In the genomic region with DNA sequence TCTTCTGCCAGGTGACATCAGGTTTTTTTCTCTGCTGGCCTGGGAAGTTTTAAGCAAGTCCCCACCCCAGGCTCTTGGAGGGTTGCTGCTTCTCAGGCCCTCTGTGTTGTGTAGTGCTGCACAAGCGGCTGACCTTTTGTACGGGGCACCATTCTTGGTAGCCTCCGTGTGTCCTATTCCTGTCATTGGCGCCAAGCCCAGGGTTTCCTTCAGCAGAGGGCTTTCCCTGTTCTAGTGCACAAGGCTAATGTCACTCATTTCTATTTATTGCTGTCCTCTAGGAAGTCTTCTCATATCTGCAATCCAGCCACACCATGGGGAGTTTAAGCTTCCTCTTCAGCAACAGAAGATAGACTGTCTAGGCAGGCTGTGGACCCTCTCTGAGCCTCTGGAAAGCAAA, we compare ENCODE assay signal across 12 mouse cellular contexts. TPM values are rescaled to one million over a fixed set of nuclear protein-coding genes. Genes with fewer than 3 reads are reported as not detected.
DNase-seq lines count a peak whose midpoint lies in the region; ATAC-seq lines count a peak whose summit lies in the region.
"Had no signal": no experiment of that assay in that cellular context is flagged by ENCODE, and none has a peak within 500 bp of the region (broad histone marks: within the 10 kb centered on the region; RNA-seq: fewer than 3 reads in every experiment).

No protein-coding gene starts in this region.

- no peak overlapping the region for H3K4me2 ChIP-seq in forebrain, embryonic 12.5 days
- H3K4me2 ChIP-seq: forebrain, embryonic 13.5 days; lung, embryonic 15.5 days; neural tube, embryonic 12.5 days had no signal

- no peak for ATAC-seq in forebrain, embryonic 12.5 days (ENCODE audit: low FRiP score)
- ATAC-seq: forebrain, embryonic 13.5 days had no signal

- no peaks in the 10 kb centered on the region for H3K4me1 ChIP-seq in forebrain, embryonic 12.5 days
- H3K4me1 ChIP-seq: forebrain, embryonic 13.5 days; lung, embryonic 15.5 days; neural tube, embryonic 12.5 days had no signal

- intact Hi-C loops in heart, postnatal 10 days (cut with DNase I): no loop called here

- no peaks in the 10 kb centered on the region for H3K36me3 ChIP-seq in forebrain, embryonic 12.5 days (replicated peaks)
- H3K36me3 ChIP-seq: lung, embryonic 15.5 days; neural tube, embryonic 12.5 days had no signal

- WGBS in forebrain, embryonic 12.5 days: 81% methylated on average over 4 of the region's 4 CpGs

- peaks cover 17% of the 10 kb centered on the region; the same call in 1 of the 2 replicates for H3K27me3 ChIP-seq in forebrain, embryonic 12.5 days
- H3K27me3 ChIP-seq: neural tube, embryonic 12.5 days had no signal

- no peaks in the 10 kb centered on the region for H3K9me3 ChIP-seq in forebrain, embryonic 12.5 days
- H3K9me3 ChIP-seq: forebrain, embryonic 13.5 days; lung, embryonic 15.5 days; neural tube, embryonic 12.5 days had no signal

- no peak overlapping the region for H3K27ac ChIP-seq in forebrain, embryonic 12.5 days
- H3K27ac ChIP-seq: forebrain, embryonic 13.5 days; lung, embryonic 15.5 days; neural tube, embryonic 12.5 days had no signal

- DNase-seq in ovary, postnatal 36 days (ENCODE audit: low spot score): peak; percentile 28
- no peak for DNase-seq in ovary, adult 18-20 months (ENCODE audit: low spot score)
- DNase-seq in gastrocnemius, adult 8-10 months (ENCODE audit: low spot score in 2 of 2): peak; percentile 50 to 83
- DNase-seq in heart, postnatal 10 days: peak; percentile 83 to 85
- DNase-seq in testis, postnatal 10 days (ENCODE audit: low spot score): peak; percentile 40
- DNase-seq in layer of hippocampus, postnatal 14 days (ENCODE audit: low spot score in 2 of 2): no peak
- no peak for DNase-seq in natural killer cell, adult 2 months (ENCODE audit: low spot score in 2 of 2)
- DNase-seq: spleen, adult 18-20 months had no signal

- no peak overlapping the region for H3K9ac ChIP-seq in forebrain, embryonic 12.5 days
- H3K9ac ChIP-seq: forebrain, embryonic 13.5 days; lung, embryonic 15.5 days; neural tube, embryonic 12.5 days had no signal

- no peak overlapping the region for H3K4me3 ChIP-seq in forebrain, embryonic 12.5 days (replicated peaks)
- H3K4me3 ChIP-seq: forebrain, embryonic 13.5 days; lung, embryonic 15.5 days; neural tube, embryonic 12.5 days had no signal

RNA-seq across cellular contexts. Expression of gene Fam120c, which starts 6.2 kb away (rescaled TPM):
- 10 to 100 TPM; 11.6 to 14.2 (median 11.7) TPM for total RNA-seq in gastrocnemius, adult 8-10 months (2022)
- total RNA-seq in heart, postnatal 10 days (2021): 10 to 100 TPM; 11.9 to 14.1 TPM
- polyA plus RNA-seq in forebrain, embryonic 12.5 days (2016; fragmentation: Nextera tagmentation; extraction: Ambion mirVana): 4.3 and 5.7 TPM in 2 replicates
- 10 to 100 TPM; 45.5 to 47.5 TPM for total RNA-seq in layer of hippocampus, postnatal 14 days (2021)

Comparison
In these comparisons a context has a peak if more than half of its experiments do, and no peak if none do; other contexts are left out.
1. DNase-seq: peak in ovary, postnatal 36 days (single experiment), gastrocnemius, adult 8-10 months (2 of 2), heart, postnatal 10 days (2 of 2) and testis, postnatal 10 days (single experiment); none in ovary, adult 18-20 months (single experiment), layer of hippocampus, postnatal 14 days (0 of 2) and natural killer cell, adult 2 months (0 of 2).